Mouse (Mus musculus) lung, postnatal 0 days (tissue): ENCODE measurements around the gene Enthd1.

ENCODE experiments used
- CTCF ChIP-seq: IDR thresholded peaks from 2 replicates; pipeline ENCODE4 v1.5.1; 2016; ENCODE audit warnings: antibody characterized with exemption, mild to moderate bottlenecking
- EP300 ChIP-seq: IDR thresholded peaks from 2 replicates; pipeline ENCODE4 v1.6.1; 2016; ENCODE audit warnings: antibody characterized with exemption, mild to moderate bottlenecking, control low read depth

- TF ChIP-seq CTCF (no peak), EP300 (no peak)
Observed at GRCm38 (mm10) chr15:80590641-80591040, 25.7 kb upstream of the Enthd1 start.
